Comparison of ENCODE assay signal across 9 mouse cellular contexts in the genomic region with DNA sequence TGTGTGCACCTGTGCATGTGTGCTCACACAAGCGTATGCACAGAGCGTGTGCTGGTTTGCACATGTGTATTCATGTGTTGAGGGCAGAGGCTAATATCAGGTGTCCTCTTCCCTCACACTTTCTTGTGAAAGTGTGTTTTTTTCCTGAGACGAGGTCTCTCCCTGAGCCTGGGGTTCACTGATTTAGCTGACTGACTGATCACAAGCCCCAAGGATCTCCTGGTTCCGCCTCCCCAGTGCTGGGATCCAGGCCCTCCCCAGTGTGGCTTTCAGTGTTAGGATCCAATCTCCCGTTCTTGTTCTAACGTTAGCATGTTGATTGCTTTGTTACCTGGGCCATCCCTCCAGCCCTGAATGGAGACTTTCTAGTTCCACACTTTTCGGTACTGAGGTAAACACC. TPM values are rescaled to one million over a fixed set of nuclear protein-coding genes. Genes with fewer than 3 reads are reported as not detected.
A peak's percentile ranks its signal among the peaks of the same experiment; 100 is the strongest.
DNase-seq lines count a peak whose midpoint lies in the region; ATAC-seq and TF ChIP-seq lines count a peak whose summit lies in the region.
"Had no signal": no experiment of that assay in that cellular context is flagged by ENCODE, and none has a peak within 500 bp of the region (broad histone marks: within the 10 kb centered on the region; RNA-seq: fewer than 3 reads in every experiment).

No protein-coding gene starts in this region.

- peaks cover 27% of the 10 kb centered on the region for H3K36me3 ChIP-seq in heart, adult 2 months (ENCODE audit: control insufficient read depth, insufficient read depth, low read length)
- H3K36me3 ChIP-seq in embryonic facial prominence, embryonic 14.5 days (ENCODE audit: control insufficient read depth, insufficient read depth, low read length), result no peaks in the 10 kb centered on the region
- peaks cover 5% of the 10 kb centered on the region; the same call in 1 of the 2 replicates for H3K36me3 ChIP-seq in limb, embryonic 15.5 days

- peaks cover 5% of the 10 kb centered on the region; the same call in 1 of the 2 replicates for H3K9me3 ChIP-seq in embryonic facial prominence, embryonic 14.5 days (ENCODE audit: control insufficient read depth, low read length)
- no peaks in the 10 kb centered on the region for H3K9me3 ChIP-seq in limb, embryonic 15.5 days

- no peaks in the 10 kb centered on the region for H3K79me2 ChIP-seq in heart, adult 2 months (replicated peaks; ENCODE audit: control insufficient read depth, insufficient read depth, low read length)

- no peak overlapping the region for H3K4me2 ChIP-seq in embryonic facial prominence, embryonic 14.5 days (ENCODE audit: low read depth, low read length)
- H3K4me2 ChIP-seq in limb, embryonic 15.5 days, result no peak overlapping the region

- DNase-seq in heart, adult 2 months, result no peak
- no peak for DNase-seq in heart, adult 8-10 months (ENCODE audit: low spot score)
- no peak for DNase-seq in left cerebral cortex, adult 2 months (ENCODE audit: extremely low spot score in 1 of 2, low spot score in 2 of 2)
- no peak for DNase-seq in left cerebral cortex, postnatal 14 days (ENCODE audit: low spot score in 2 of 2)
- no peak for DNase-seq in embryonic facial prominence, embryonic 14.5 days (ENCODE audit: low spot score)
- DNase-seq in adrenal gland, postnatal 4 days (ENCODE audit: low spot score in 2 of 2), result no peak
- DNase-seq: thymus, adult 2 months had no signal

- TF ChIP-seq CTCF in heart, adult 2 months (IDR thresholded peaks at IDR 0.05), result no peak
- no peak for TF ChIP-seq CTCF in left cerebral cortex, adult 2 months (IDR thresholded peaks at IDR 0.05)

- no peaks in the 10 kb centered on the region for H3K27me3 ChIP-seq in heart, adult 2 months (ENCODE audit: control insufficient read depth, insufficient read depth, low read length)
- no peaks in the 10 kb centered on the region; the same call in 1 of the 2 replicates for H3K27me3 ChIP-seq in embryonic facial prominence, embryonic 14.5 days (replicated peaks; ENCODE audit: control insufficient read depth, insufficient read depth, low read length)
- H3K27me3 ChIP-seq in limb, embryonic 15.5 days, result 0 out of 2 replicates have a peak, but pooled peaks cover 5% of the 10 kb centered on the region

- peak overlapping the region; percentile 23 for H3K9ac ChIP-seq in heart, adult 2 months (ENCODE audit: low read depth, low read length)
- H3K9ac ChIP-seq in embryonic facial prominence, embryonic 14.5 days (ENCODE audit: low read depth, low read length), result no peak overlapping the region
- no peak overlapping the region for H3K9ac ChIP-seq in limb, embryonic 15.5 days

- no peak overlapping the region for H3K4me3 ChIP-seq in heart, adult 2 months
- no peak overlapping the region for H3K4me3 ChIP-seq in left cerebral cortex, adult 2 months
- H3K4me3 ChIP-seq in embryonic facial prominence, embryonic 14.5 days (ENCODE audit: low read depth, low read length), result no peak overlapping the region
- H3K4me3 ChIP-seq in limb, embryonic 15.5 days, result no peak overlapping the region

- intact Hi-C loops in heart, adult 2 months (cut with DNase I), result no loop called here
- intact Hi-C loops in left cerebral cortex, adult 2 months (cut with DNase I), result no loop called here
- intact Hi-C loops in left cerebral cortex, postnatal 14 days (cut with DNase I), result no loop called here

- ATAC-seq in embryonic facial prominence, embryonic 14.5 days (ENCODE audit: low read depth), result no peak
- no peak for ATAC-seq in limb, embryonic 15.5 days (ENCODE audit: insufficient number of reproducible peaks, low FRiP score, low TSS enrichment, low read depth)
- no peak for ATAC-seq in CD4-positive, CD25-positive, alpha-beta regulatory T cell, adult 4 months

- H3K27ac ChIP-seq in heart, adult 2 months, result peak overlapping the region; percentile 97
- H3K27ac ChIP-seq in left cerebral cortex, adult 2 months, result peak overlapping the region; percentile 76
- peak overlapping the region; percentile 85 for H3K27ac ChIP-seq in embryonic facial prominence, embryonic 14.5 days (replicated peaks; ENCODE audit: low read depth, low read length)
- H3K27ac ChIP-seq in limb, embryonic 15.5 days, result peak overlapping the region; percentile 86

- peaks cover 50% of the 10 kb centered on the region for H3K4me1 ChIP-seq in heart, adult 2 months (ENCODE audit: control insufficient read depth, insufficient read depth, low read length)
- peaks cover 34% of the 10 kb centered on the region for H3K4me1 ChIP-seq in embryonic facial prominence, embryonic 14.5 days (ENCODE audit: control insufficient read depth, insufficient read depth, low read length)
- peaks cover 51% of the 10 kb centered on the region for H3K4me1 ChIP-seq in limb, embryonic 15.5 days

- TF ChIP-seq EP300 in heart, adult 2 months (IDR thresholded peaks at IDR 0.05; ENCODE audit: insufficient read depth, low read depth, low read length), result no peak

- WGBS in heart, adult 2 months, result 57% methylated on average over 7 of the region's 7 CpGs
- 78% methylated on average over 7 of the region's 7 CpGs for WGBS in embryonic facial prominence, embryonic 14.5 days
- WGBS in limb, embryonic 15.5 days, result 73% methylated on average over 7 of the region's 7 CpGs

- TF ChIP-seq POLR2A in heart, adult 2 months (IDR thresholded peaks at IDR 0.05; ENCODE audit: insufficient read depth, low read depth, low read length), result no peak

RNA-seq across cellular contexts. Expression of a gene that starts 14.0 kb away (rescaled TPM):
- total RNA-seq in heart, adult 2 months (2021), result 100 to 1,000 TPM in 1 of 2 experiments, 10 to 100 TPM in 1; 91.0 to 108 TPM
- polyA plus RNA-seq in heart, adult 2 months (2012; rRNA removed), result 151 and 176 TPM in 2 replicates
- 100 to 1,000 TPM; 108 to 126 (median 116) TPM for total RNA-seq in heart, adult 8-10 months (2022)
- 100 to 1,000 TPM; 387 to 414 TPM for total RNA-seq in left cerebral cortex, adult 2 months (2021)
- 100 to 1,000 TPM; 278 to 292 TPM for total RNA-seq in left cerebral cortex, postnatal 14 days (2021)
- 69.0 and 74.9 TPM in 2 replicates for polyA plus RNA-seq in embryonic facial prominence, embryonic 14.5 days (2014; fragmentation: Nextera tagmentation; extraction: Ambion mirVana)
- 61.6 and 75.5 TPM in 2 replicates for polyA plus RNA-seq in limb, embryonic 15.5 days (2015; fragmentation: Nextera tagmentation; extraction: Ambion mirVana)
- total RNA-seq in adrenal gland, postnatal 4 days (2021), result 100 to 1,000 TPM; 126 to 136 TPM
- polyA plus RNA-seq in CD4-positive, CD25-positive, alpha-beta regulatory T cell, adult 4 months (2017; shearing (Covaris generic)), result 100 to 1,000 TPM; 133 to 265 TPM

RNA-seq across cellular contexts. Expression of a gene that starts 23.1 kb away (rescaled TPM):
- total RNA-seq in heart, adult 2 months (2021), result 1 to 10 TPM in 1 of 2 experiments, under 1 TPM in 1; 0.55 to 1.5 TPM
- 1.1 and 1.7 TPM in 2 replicates for polyA plus RNA-seq in heart, adult 2 months (2012; rRNA removed)
- total RNA-seq in heart, adult 8-10 months (2022), result 1 to 10 TPM in 2 of 4 experiments, under 1 TPM in 2; 0.41 to 1.4 (median 0.83) TPM
- 1 to 10 TPM; 1.5 to 2.0 TPM for total RNA-seq in left cerebral cortex, adult 2 months (2021)
- under 1 TPM; 0.46 to 0.55 TPM for total RNA-seq in left cerebral cortex, postnatal 14 days (2021)
- polyA plus RNA-seq in embryonic facial prominence, embryonic 14.5 days (2014; fragmentation: Nextera tagmentation; extraction: Ambion mirVana), result 2.0 and 2.6 TPM in 2 replicates
- 6.5 and 8.8 TPM in 2 replicates for polyA plus RNA-seq in limb, embryonic 15.5 days (2015; fragmentation: Nextera tagmentation; extraction: Ambion mirVana)
- total RNA-seq in adrenal gland, postnatal 4 days (2021), result 1 to 10 TPM; 1.1 to 2.4 TPM
- 100 to 1,000 TPM in 1 of 2 experiments, 10 to 100 TPM in 1; 73.8 to 138 TPM for polyA plus RNA-seq in CD4-positive, CD25-positive, alpha-beta regulatory T cell, adult 4 months (2017; shearing (Covaris generic))

RNA-seq across cellular contexts. Expression of a gene that starts 26.2 kb away (rescaled TPM):
- total RNA-seq in heart, adult 2 months (2021), result 10 to 100 TPM; 23.1 to 28.2 TPM
- 23.7 and 29.5 TPM in 2 replicates for polyA plus RNA-seq in heart, adult 2 months (2012; rRNA removed)
- total RNA-seq in heart, adult 8-10 months (2022), result 10 to 100 TPM; 17.9 to 25.7 (median 22.1) TPM
- 1 to 10 TPM; 5.2 to 8.0 TPM for total RNA-seq in left cerebral cortex, adult 2 months (2021)
- total RNA-seq in left cerebral cortex, postnatal 14 days (2021), result 1 to 10 TPM; 8.7 to 9.0 TPM
- 25.6 and 29.0 TPM in 2 replicates for polyA plus RNA-seq in embryonic facial prominence, embryonic 14.5 days (2014; fragmentation: Nextera tagmentation; extraction: Ambion mirVana)
- 31.2 and 42.4 TPM in 2 replicates for polyA plus RNA-seq in limb, embryonic 15.5 days (2015; fragmentation: Nextera tagmentation; extraction: Ambion mirVana)
- 10 to 100 TPM; 21.3 to 23.9 TPM for total RNA-seq in adrenal gland, postnatal 4 days (2021)
- not detected for polyA plus RNA-seq in CD4-positive, CD25-positive, alpha-beta regulatory T cell, adult 4 months (2017; shearing (Covaris generic))

RNA-seq across cellular contexts. Expression of a gene that starts 30.1 kb away (rescaled TPM):
- 1 to 10 TPM; 6.1 to 8.6 TPM for total RNA-seq in heart, adult 2 months (2021)
- 8.8 and 10.8 TPM in 2 replicates for polyA plus RNA-seq in heart, adult 2 months (2012; rRNA removed)
- 1 to 10 TPM; 6.6 to 8.2 (median 7.6) TPM for total RNA-seq in heart, adult 8-10 months (2022)
- 1 to 10 TPM; 7.6 to 9.1 TPM for total RNA-seq in left cerebral cortex, adult 2 months (2021)
- 1 to 10 TPM; 5.4 to 7.0 TPM for total RNA-seq in left cerebral cortex, postnatal 14 days (2021)
- polyA plus RNA-seq in embryonic facial prominence, embryonic 14.5 days (2014; fragmentation: Nextera tagmentation; extraction: Ambion mirVana), result 2.9 and 3.2 TPM in 2 replicates
- 4.1 and 4.5 TPM in 2 replicates for polyA plus RNA-seq in limb, embryonic 15.5 days (2015; fragmentation: Nextera tagmentation; extraction: Ambion mirVana)
- 1 to 10 TPM; 8.2 to 8.5 TPM for total RNA-seq in adrenal gland, postnatal 4 days (2021)
- 10 to 100 TPM; 14.4 to 17.9 TPM for polyA plus RNA-seq in CD4-positive, CD25-positive, alpha-beta regulatory T cell, adult 4 months (2017; shearing (Covaris generic))

RNA-seq across cellular contexts. Expression of a gene that starts 37.8 kb away (rescaled TPM):
- 10 to 100 TPM; 56.8 to 59.7 TPM for total RNA-seq in heart, adult 2 months (2021)
- polyA plus RNA-seq in heart, adult 2 months (2012; rRNA removed), result 42.1 and 55.5 TPM in 2 replicates
- 10 to 100 TPM; 60.0 to 66.2 (median 63.9) TPM for total RNA-seq in heart, adult 8-10 months (2022)
- 10 to 100 TPM; 59.4 to 66.8 TPM for total RNA-seq in left cerebral cortex, adult 2 months (2021)
- total RNA-seq in left cerebral cortex, postnatal 14 days (2021), result 10 to 100 TPM; 51.1 to 56.1 TPM
- 76.4 and 81.3 TPM in 2 replicates for polyA plus RNA-seq in embryonic facial prominence, embryonic 14.5 days (2014; fragmentation: Nextera tagmentation; extraction: Ambion mirVana)
- 83.9 and 85.5 TPM in 2 replicates for polyA plus RNA-seq in limb, embryonic 15.5 days (2015; fragmentation: Nextera tagmentation; extraction: Ambion mirVana)
- total RNA-seq in adrenal gland, postnatal 4 days (2021), result 10 to 100 TPM; 75.4 to 81.6 TPM
- 10 to 100 TPM; 22.7 to 25.5 TPM for polyA plus RNA-seq in CD4-positive, CD25-positive, alpha-beta regulatory T cell, adult 4 months (2017; shearing (Covaris generic))
